Mouse (Mus musculus): ENCODE measurements around the gene Tmub2. TPM values are rescaled to one million over a fixed set of nuclear protein-coding genes. Genes with fewer than 3 reads are reported as not detected.
"Not testable (repeated sequence)": the region's sequence is repeated elsewhere in the genome, so short reads cannot be mapped to it uniquely, and the experiment has no call there.

The Tmub2 gene
- polyA plus RNA-seq, 1 experiment from 2014 or later = 78.7 TPM

DNA sequence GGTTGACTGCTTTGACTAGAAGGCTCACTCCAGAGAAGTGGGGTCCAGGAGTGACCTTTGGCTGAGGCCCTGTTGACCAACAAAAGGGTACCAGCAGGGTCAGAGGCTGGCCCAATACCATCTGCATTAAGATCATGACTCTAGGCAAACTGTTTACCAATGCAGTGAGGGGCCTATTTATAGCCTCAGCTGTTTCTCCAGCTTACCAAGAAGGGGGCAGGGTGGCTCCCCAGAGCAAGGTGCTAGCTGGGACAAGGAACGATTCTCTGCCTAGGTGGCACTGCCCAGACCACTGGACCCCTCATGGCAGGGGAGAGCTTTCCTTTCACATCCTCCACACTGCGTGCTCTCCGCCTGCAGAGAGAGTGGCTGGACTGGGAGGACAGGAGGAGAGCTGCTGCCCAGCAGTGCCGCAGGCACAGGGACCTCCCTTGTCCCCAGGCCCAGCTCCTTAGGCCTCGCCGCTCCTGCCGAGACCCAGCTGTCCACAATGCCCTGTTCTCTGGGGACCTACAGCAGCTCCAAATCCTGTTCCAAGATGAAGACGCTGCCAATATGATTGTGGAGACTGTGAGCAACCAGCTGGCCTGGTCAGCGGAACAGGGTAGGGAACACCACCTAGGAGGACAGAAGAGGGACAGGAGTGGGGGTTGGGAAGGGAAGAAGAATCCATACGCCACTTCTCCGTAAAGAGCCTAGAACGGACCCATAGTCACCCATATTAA is 16.0 kb upstream of the Tmub2 start, which contains the start of gene Asb16:
Gene Asb16, plus strand, starts transcription at position 224 of the 725 bp plus-strand sequence.
- H3K9me3 ChIP-seq (ENCODE audit: control insufficient read depth, low read length) = no peaks in the 10 kb centered on the region
- no peak within 1 kb of the TSS for H3K9ac ChIP-seq (replicated peaks; ENCODE audit: low read depth, low read length)
- no peaks in the 10 kb centered on the region for H3K36me3 ChIP-seq (ENCODE audit: control insufficient read depth, insufficient read depth)
- WGBS = 82% methylated on average over 12 of the region's 12 CpGs
- no peaks in the 10 kb centered on the region for H3K27me3 ChIP-seq (replicated peaks; ENCODE audit: control insufficient read depth, insufficient read depth, low read length)
- ATAC-seq = no peak
- H3K4me2 ChIP-seq (ENCODE audit: low read length) = no peak within 1 kb of the TSS
- H3K4me3 ChIP-seq (replicated peaks; ENCODE audit: low read length) = no peak within 1 kb of the TSS
- H3K27ac ChIP-seq (ENCODE audit: low read length) = no peak within 1 kb of the TSS
- H3K4me1 ChIP-seq (replicated peaks; ENCODE audit: control insufficient read depth, insufficient read depth, low read length) = peaks cover 7% of the 10 kb centered on the region

- no peak overlapping the region for H3K27ac ChIP-seq (ENCODE audit: low read length)
- peak overlapping the region; percentile 44 for H3K9ac ChIP-seq (replicated peaks; ENCODE audit: low read depth, low read length)
- H3K4me1 ChIP-seq (replicated peaks; ENCODE audit: control insufficient read depth, insufficient read depth, low read length) = peaks cover 6% of the 10 kb centered on the region; the same call in 1 of the 2 replicates
- H3K27me3 ChIP-seq (replicated peaks; ENCODE audit: control insufficient read depth, insufficient read depth, low read length) = no peaks in the 10 kb centered on the region
- H3K36me3 ChIP-seq (ENCODE audit: control insufficient read depth, insufficient read depth) = no peaks in the 10 kb centered on the region
- peak overlapping the region; percentile 56 for H3K4me2 ChIP-seq (ENCODE audit: low read length)
- H3K9me3 ChIP-seq (ENCODE audit: control insufficient read depth, low read length) = no peaks in the 10 kb centered on the region
- under 1% methylated on average over 33 of the region's 33 CpGs for WGBS
- peak; percentile 47; the same call in 1 of the 2 replicates for ATAC-seq
- H3K4me3 ChIP-seq (replicated peaks; ENCODE audit: low read length) = peak overlapping the region; percentile 23
Measured at GRCm38 (mm10) chr11:102276411-102276915, 8.3 kb upstream of the Tmub2 start.

DNA sequence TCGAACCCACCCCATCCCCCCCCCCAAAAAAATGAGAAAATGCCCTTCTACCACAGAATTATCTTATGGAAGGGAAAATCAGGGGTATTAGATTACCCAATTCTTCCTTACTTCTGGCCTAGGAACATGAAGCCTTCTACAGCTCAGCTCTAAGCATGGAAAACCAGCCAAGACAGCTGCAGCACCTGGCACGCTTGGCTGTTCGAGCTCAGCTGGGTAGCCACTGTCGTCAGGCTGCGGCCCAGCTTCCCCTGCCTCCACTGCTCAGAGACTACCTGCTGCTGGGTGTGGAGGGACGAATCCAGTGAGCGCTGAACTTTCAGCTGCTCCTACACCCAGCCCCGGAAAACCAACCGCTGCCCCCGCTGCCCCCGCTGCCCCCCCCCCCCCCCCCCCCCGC is 7.0 kb upstream of the Tmub2 start:
- no peaks in the 10 kb centered on the region for H3K27me3 ChIP-seq (replicated peaks; ENCODE audit: control insufficient read depth, insufficient read depth, low read length)
- 44% methylated on average over 11 of the region's 12 CpGs for WGBS
- no peak for ATAC-seq
- no peak overlapping the region for H3K4me3 ChIP-seq (replicated peaks; ENCODE audit: low read length)
- peaks cover 6% of the 10 kb centered on the region; the same call in 1 of the 2 replicates for H3K4me1 ChIP-seq (replicated peaks; ENCODE audit: control insufficient read depth, insufficient read depth, low read length)
- no peaks in the 10 kb centered on the region for H3K9me3 ChIP-seq (ENCODE audit: control insufficient read depth, low read length)
- no peak overlapping the region for H3K4me2 ChIP-seq (ENCODE audit: low read length)
- H3K9ac ChIP-seq (replicated peaks; ENCODE audit: low read depth, low read length) = no peak overlapping the region
- no peaks in the 10 kb centered on the region for H3K36me3 ChIP-seq (ENCODE audit: control insufficient read depth, insufficient read depth)
- H3K27ac ChIP-seq (ENCODE audit: low read length) = no peak overlapping the region

DNA sequence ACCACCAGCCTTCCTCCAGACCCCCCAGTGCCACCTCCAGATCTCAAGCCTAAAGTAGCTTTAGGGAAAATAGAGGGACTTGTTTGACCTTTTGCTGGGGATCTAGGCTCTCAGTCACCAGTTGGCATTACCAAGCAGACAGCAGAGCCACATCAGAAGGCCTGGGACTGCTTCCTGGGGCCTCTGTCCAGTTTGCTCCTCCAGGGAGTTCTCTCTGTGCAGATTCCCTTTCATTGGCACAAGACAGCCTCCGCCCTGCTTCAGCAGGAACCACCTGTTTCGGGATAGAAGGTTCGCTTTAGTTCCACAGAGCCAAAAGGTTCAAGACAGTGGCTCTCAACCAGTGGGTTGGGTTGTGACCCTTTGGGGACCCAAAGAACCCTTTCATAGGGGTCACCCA is 5.1 kb upstream of the Tmub2 start:
- 96% methylated on average over 3 of the region's 3 CpGs for WGBS
- Histone ChIP-seq H3K36me3 (ENCODE audit: control insufficient read depth, insufficient read depth) (no peaks in the 10 kb centered on the region), H3K4me1 (replicated peaks; ENCODE audit: control insufficient read depth, insufficient read depth, low read length) (peaks cover 6% of the 10 kb centered on the region; the same call in 1 of the 2 replicates), H3K9ac (replicated peaks; ENCODE audit: low read depth, low read length) (no peak overlapping the region), H3K27ac (ENCODE audit: low read length) (no peak overlapping the region), H3K27me3 (replicated peaks; ENCODE audit: control insufficient read depth, insufficient read depth, low read length) (no peaks in the 10 kb centered on the region), H3K4me2 (ENCODE audit: low read length) (no peak overlapping the region), H3K9me3 (ENCODE audit: control insufficient read depth, low read length) (no peaks in the 10 kb centered on the region), H3K4me3 (replicated peaks; ENCODE audit: low read length) (no peak overlapping the region)
- no peak for ATAC-seq

GRCm38 (mm10) chr11:102280267-102280666 is 4.5 kb upstream of the Tmub2 start:
- H3K27me3 ChIP-seq (replicated peaks; ENCODE audit: control insufficient read depth, insufficient read depth, low read length); H3K4me1 ChIP-seq (replicated peaks; ENCODE audit: control insufficient read depth, insufficient read depth, low read length); H3K9me3 ChIP-seq (ENCODE audit: control insufficient read depth, low read length); H3K36me3 ChIP-seq (ENCODE audit: control insufficient read depth, insufficient read depth); H3K27ac ChIP-seq (ENCODE audit: low read length); ATAC-seq; H3K4me2 ChIP-seq (ENCODE audit: low read length); H3K9ac ChIP-seq (replicated peaks; ENCODE audit: low read depth, low read length); H3K4me3 ChIP-seq (replicated peaks; ENCODE audit: low read length): not testable (repeated sequence)
- WGBS = 67% methylated on average over 6 of the region's 6 CpGs

DNA sequence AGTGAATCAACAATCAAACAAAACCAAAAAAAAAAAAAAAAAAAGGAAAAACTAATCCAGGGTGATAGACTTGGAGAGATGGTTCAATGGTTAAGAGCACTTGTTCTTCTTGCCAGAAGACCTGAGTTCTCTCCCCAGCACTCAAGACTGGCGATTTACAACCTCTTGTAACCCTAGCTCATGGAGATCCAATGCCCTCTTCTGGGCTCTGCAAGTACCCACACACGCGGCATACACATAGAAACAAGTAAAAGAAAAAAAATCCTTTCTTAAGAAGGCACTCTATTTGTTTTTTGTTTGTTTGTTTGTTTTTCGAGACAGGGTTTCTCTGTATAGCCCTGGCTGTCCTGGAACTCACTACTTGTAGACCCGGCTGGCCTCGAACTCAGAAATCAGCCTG is 809 bp upstream of the Tmub2 start:
- H3K27me3 ChIP-seq (replicated peaks; ENCODE audit: control insufficient read depth, insufficient read depth, low read length) = no peaks in the 10 kb centered on the region
- H3K4me3 ChIP-seq (replicated peaks; ENCODE audit: low read length) = peak overlapping the region; percentile 68
- peak overlapping the region; percentile 47 for H3K4me2 ChIP-seq (ENCODE audit: low read length)
- peak overlapping the region; percentile 83; the same call in 1 of the 2 replicates for H3K27ac ChIP-seq (ENCODE audit: low read length)
- no peak for ATAC-seq
- H3K9ac ChIP-seq (replicated peaks; ENCODE audit: low read depth, low read length) = no peak overlapping the region
- H3K4me1 ChIP-seq (replicated peaks; ENCODE audit: control insufficient read depth, insufficient read depth, low read length) = peaks cover 13% of the 10 kb centered on the region
- no peaks in the 10 kb centered on the region for H3K9me3 ChIP-seq (ENCODE audit: control insufficient read depth, low read length)
- WGBS = 90% methylated on average over 6 of the region's 6 CpGs
- H3K36me3 ChIP-seq (ENCODE audit: control insufficient read depth, insufficient read depth) = no peaks in the 10 kb centered on the region; the same call in 1 of the 2 replicates

DNA sequence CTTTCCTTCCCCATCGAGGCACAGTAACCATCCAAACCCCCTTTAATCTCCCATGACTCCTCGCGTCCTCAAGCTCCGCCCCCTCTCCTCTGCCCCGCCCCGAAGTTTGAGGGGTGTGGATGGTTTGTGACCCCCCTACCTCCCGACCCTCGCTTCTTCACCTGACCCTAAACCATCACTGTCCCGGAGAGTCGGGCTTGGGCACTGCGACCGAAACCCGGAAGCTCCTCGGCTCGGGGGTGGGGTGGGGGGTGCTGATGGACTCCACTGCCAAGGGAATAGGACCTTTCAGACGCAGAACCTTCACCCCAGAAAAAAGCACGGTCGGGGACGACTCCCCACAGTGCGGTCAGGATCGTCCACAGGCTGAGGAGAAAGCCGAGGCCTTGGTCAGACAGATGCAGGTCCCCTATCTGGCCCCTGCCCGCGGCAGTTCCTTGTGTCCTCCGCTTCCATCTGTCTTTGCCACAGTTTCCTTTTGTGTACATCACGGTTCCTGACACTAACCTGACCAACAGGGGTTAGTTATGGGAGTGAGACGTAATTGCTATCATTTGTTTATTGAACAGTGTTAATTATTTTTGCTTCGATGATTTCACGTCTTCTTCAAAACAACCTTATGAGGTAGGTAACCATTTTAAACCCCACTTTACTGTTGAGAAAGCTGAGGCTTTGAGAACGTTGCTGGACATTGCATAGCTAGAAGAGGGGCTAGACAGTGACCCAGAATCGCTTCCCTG is 534 bp downstream of the Tmub2 start:
- H3K27me3 ChIP-seq (replicated peaks; ENCODE audit: control insufficient read depth, insufficient read depth, low read length) = no peaks in the 10 kb centered on the region
- 5% methylated on average over 31 of the region's 31 CpGs for WGBS
- H3K9ac ChIP-seq (replicated peaks; ENCODE audit: low read depth, low read length) = peak overlapping the region; percentile 76
- peak overlapping the region; percentile 68 for H3K4me3 ChIP-seq (replicated peaks; ENCODE audit: low read length)
- peak; percentile 66 for ATAC-seq
- H3K4me1 ChIP-seq (replicated peaks; ENCODE audit: control insufficient read depth, insufficient read depth, low read length) = peaks cover 13% of the 10 kb centered on the region
- no peaks in the 10 kb centered on the region for H3K9me3 ChIP-seq (ENCODE audit: control insufficient read depth, low read length)
- H3K36me3 ChIP-seq (ENCODE audit: control insufficient read depth, insufficient read depth) = no peaks in the 10 kb centered on the region; the same call in 1 of the 2 replicates
- peak overlapping the region; percentile 83 for H3K27ac ChIP-seq (ENCODE audit: low read length)
- peak overlapping the region; percentile 75 for H3K4me2 ChIP-seq (ENCODE audit: low read length)

DNA sequence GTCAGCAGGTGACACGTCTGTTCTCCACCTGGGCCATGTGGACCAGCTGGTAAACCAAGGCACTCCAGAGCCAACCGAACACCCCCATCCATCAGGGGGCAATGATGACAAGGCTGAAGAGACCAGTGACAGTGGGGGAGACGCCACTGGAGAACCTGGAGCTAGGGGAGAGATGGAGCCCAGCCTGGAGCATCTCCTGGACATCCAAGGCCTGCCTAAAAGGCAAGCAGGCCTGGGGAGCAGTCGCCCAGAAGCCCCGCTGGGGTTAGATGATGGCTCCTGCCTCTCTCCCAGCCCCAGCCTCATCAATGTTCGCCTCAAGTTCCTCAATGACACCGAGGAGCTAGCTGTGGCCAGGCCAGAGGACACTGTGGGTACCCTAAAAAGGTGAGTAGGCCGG is 2.8 kb downstream of the Tmub2 start:
- peaks cover 13% of the 10 kb centered on the region for H3K4me1 ChIP-seq (replicated peaks; ENCODE audit: control insufficient read depth, insufficient read depth, low read length)
- no peaks in the 10 kb centered on the region for H3K27me3 ChIP-seq (replicated peaks; ENCODE audit: control insufficient read depth, insufficient read depth, low read length)
- no peak overlapping the region for H3K4me2 ChIP-seq (ENCODE audit: low read length)
- no peak overlapping the region for H3K27ac ChIP-seq (ENCODE audit: low read length)
- no peak for ATAC-seq
- H3K36me3 ChIP-seq (ENCODE audit: control insufficient read depth, insufficient read depth) = peaks cover 15% of the 10 kb centered on the region
- 86% methylated on average over 8 of the region's 8 CpGs for WGBS
- H3K9ac ChIP-seq (replicated peaks; ENCODE audit: low read depth, low read length) = no peak overlapping the region
- H3K9me3 ChIP-seq (ENCODE audit: control insufficient read depth, low read length) = no peaks in the 10 kb centered on the region
- H3K4me3 ChIP-seq (replicated peaks; ENCODE audit: low read length) = no peak overlapping the region

- H3K27ac ChIP-seq (ENCODE audit: low read length) = no peak overlapping the region
- no peaks in the 10 kb centered on the region for H3K27me3 ChIP-seq (replicated peaks; ENCODE audit: control insufficient read depth, insufficient read depth, low read length)
- no peak overlapping the region for H3K4me3 ChIP-seq (replicated peaks; ENCODE audit: low read length)
- ATAC-seq = no peak
- no peak overlapping the region for H3K4me2 ChIP-seq (ENCODE audit: low read length)
- H3K9me3 ChIP-seq (ENCODE audit: control insufficient read depth, low read length) = no peaks in the 10 kb centered on the region
- 89% methylated on average over 8 of the region's 8 CpGs for WGBS
- H3K4me1 ChIP-seq (replicated peaks; ENCODE audit: control insufficient read depth, insufficient read depth, low read length) = peaks cover 13% of the 10 kb centered on the region
- H3K9ac ChIP-seq (replicated peaks; ENCODE audit: low read depth, low read length) = no peak overlapping the region
- H3K36me3 ChIP-seq (ENCODE audit: control insufficient read depth, insufficient read depth) = peaks cover 15% of the 10 kb centered on the region
Measured at GRCm38 (mm10) chr11:102288027-102288804, 3.5 kb downstream of the Tmub2 start.
